Mouse (Mus musculus): ENCODE results near the gene Sox1.

GRCm38 (mm10) chr8:12391366-12392250, 3.5 kb upstream of the Sox1 start:
- no peak for TF ChIP-seq GATA1 (IDR thresholded peaks at IDR 0.05; ENCODE audit: borderline replicate concordance, low read length)
- TF ChIP-seq FLI1 (IDR thresholded peaks at IDR 0.05; ENCODE audit: low read length) = no peak

All from megakaryocyte, embryonic 14.5 days (primary cell).